Mouse (Mus musculus): ENCODE results near the gene Tomm20.

The Tomm20 gene

GRCm38 (mm10) chr8:126961516-126961915, 15.9 kb upstream of the Tomm20 start:
- DNase-seq, result no peak

DNA sequence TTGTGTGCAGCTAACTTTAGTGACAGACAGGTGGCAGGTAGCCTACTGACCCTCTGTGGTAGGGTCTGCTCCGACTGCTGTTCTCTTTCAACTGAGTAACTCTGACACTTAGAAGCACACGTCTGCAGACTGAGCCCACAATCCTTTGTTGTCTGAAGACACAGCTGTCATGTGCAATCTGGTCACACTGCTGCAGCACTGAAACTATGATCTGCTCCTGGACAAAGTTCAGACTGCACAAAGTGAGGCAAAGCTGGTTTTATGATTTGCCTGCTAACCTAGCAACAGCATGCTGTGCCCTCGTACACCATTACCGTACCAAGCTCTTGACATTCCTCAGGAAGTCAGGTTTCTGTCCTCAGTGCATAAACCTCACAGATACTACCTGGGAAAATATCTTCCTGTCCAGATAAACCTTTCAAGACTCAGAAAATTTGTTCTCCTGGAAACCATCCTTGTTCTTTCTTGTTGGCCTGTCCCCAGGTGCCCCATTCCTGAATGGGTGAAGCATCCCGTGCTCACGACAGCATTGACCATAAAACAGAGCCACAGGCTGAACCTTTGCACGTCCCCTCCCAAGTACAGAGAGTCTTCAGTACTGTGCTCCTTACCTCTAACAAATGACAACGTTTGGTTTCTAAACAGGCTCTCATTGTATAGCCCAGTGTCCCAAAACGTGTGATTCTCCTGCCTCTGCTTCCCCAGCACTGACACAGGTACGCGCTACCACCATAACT, 6.4 kb upstream of the Tomm20 start:
- DNase-seq, result no peak

GRCm38 (mm10) chr8:126949527-126949926, 3.9 kb upstream of the Tomm20 start:
- DNase-seq, result no peak

- DNase-seq, result peak; percentile 18 to 23
Observed at GRCm38 (mm10) chr8:126946444-126946843, 800 bp upstream of the Tomm20 start.

GRCm38 (mm10) chr8:126944781-126945691, 608 bp downstream of the Tomm20 start:
- peak; percentile 66 to 75 for DNase-seq

DNA sequence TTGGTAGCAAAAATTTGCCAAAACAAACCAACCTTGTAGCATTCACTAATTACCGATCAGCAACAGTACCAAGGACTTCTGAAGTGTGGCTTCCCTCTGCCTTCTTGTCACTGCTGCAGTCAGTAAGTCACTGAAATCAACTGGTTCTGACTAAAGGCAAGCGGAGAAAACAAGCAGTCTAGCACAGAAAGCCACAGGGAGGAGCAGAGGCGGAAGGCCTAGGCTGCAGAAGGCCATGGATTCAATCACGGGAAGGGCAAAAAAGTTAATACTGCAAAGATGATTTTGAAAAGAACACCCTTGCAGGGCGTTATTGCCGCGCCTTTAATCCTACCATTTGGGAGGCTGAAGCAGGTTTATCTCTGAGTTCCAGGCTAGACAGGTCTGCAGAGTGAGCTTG, 2.1 kb downstream of the Tomm20 start:
- no peak for DNase-seq

DNA sequence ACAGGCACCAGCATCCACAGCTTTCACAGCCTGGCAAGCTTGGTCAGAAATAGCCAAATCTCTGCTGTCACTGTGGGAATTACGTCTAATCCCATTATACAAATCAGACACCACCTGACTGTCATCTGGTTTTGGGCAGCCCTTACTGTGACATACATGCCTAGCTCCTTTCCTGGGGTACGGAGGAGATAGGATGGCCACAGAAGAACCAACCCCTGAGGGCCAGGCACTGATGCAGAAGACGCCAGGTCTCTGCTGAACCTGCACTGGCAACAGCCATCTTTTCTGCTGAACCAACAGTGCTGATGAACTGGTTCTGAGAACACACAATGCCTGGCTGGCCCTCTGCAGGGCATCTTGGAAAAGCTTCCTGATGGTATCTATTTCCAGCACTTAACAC, 8.3 kb downstream of the Tomm20 start:
- no peak for DNase-seq

- DNase-seq, result peak; percentile 33 to 42
Observed at GRCm38 (mm10) chr8:126935932-126936331, 9.7 kb downstream of the Tomm20 start.

- no peak for DNase-seq
Observed at GRCm38 (mm10) chr8:126935387-126935786, 10.3 kb downstream of the Tomm20 start.

- DNase-seq, result no peak
Observed at GRCm38 (mm10) chr8:126932656-126933055, 13.0 kb downstream of the Tomm20 start.

- no peak for DNase-seq
Observed at GRCm38 (mm10) chr8:126932249-126932648, 13.4 kb downstream of the Tomm20 start.

GRCm38 (mm10) chr8:126931720-126932119, 13.9 kb downstream of the Tomm20 start:
- no peak for DNase-seq

- DNase-seq, result peak; percentile 80 to 89
Observed at GRCm38 (mm10) chr8:126929607-126930161, 16.0 kb downstream of the Tomm20 start.

DNA sequence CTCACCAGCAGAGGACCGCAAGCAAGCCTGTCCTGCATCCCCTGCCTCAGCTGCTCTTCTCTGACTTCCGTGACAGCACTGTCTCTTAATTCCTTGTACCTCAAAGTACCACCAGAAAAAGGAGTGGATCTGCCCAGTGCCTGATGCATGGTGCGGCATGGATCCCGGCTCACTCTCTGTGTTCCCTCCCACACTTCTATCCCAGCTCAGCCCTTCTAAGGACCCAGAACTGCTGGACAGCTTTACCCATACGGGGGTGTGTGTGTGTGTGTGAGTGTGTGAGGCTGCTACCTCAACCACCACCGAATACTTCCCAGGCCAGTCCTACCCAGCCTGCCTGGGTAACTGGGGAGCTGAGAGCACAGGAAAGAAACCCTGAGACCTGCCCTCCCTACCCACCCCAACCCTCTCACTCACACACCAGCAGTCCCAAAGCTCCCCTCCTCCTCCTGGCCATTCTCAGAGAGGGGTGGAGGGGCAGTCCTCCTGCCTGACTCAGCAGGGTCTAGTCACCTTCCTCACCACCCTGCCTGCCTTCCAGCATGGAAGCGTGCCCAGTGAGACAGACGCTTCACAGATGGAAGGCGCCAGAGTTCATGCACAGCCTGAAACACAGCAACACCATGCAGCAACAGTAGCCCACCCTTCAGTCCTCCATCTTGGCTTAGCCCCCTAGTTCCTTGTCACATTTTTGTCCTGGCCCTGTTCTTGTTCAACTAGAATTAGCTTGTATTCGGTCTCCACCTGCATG, 16.7 kb downstream of the Tomm20 start:
- DNase-seq, result peak; percentile 61 to 73

- no peak for DNase-seq
Observed at GRCm38 (mm10) chr8:126928028-126928427, 17.6 kb downstream of the Tomm20 start.

- peak; percentile 27 to 41 for DNase-seq
Observed at GRCm38 (mm10) chr8:126927058-126927457, 18.6 kb downstream of the Tomm20 start.

DNA sequence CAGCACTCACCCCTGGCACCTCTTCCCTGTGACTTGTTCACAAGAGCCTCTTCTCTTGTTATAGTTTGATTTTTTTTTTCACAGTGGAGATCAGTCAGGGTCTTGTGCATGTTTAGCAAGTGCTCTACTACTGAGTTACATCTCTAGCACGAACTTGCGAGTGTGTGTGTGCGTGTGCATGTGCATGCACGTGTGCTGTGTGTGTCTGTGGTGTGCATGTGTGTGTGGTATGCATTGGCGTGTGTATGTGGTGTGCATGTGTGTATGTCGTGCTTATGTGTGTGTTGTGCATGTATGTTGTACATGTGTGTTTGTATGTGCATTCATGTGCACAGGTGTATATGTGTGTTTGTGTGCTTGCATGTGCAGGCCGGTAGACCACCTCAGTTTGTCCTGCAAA, 22.7 kb downstream of the Tomm20 start:
- DNase-seq, result no peak

GRCm38 (mm10) chr8:126921432-126921831, 24.2 kb downstream of the Tomm20 start:
- no peak for DNase-seq

DNA sequence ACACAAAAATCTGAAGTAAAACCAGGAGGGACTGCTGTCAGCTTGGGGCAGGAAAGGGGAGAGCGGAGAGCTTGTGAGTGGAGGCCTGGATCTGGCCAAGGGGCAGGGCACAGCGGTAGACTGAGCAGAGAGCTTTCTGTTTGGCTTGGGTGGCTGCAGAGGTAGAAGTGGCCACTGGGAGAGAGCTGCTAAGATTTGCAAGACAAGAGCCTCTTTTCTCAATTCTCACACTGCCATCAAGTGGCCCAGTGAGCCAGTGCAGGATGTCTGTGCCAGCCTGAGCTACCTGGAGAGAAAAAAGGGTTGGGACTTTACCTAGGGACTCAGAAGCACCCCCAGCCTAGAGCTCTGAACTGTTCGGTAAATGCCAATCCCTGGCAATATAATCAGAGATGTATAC, 24.8 kb downstream of the Tomm20 start:
- DNase-seq, result peak; percentile 85 to 87

- no peak for DNase-seq
Observed at GRCm38 (mm10) chr8:126920386-126920785, 25.3 kb downstream of the Tomm20 start.

- DNase-seq, result no peak
Observed at GRCm38 (mm10) chr8:126919703-126920102, 25.9 kb downstream of the Tomm20 start.

GRCm38 (mm10) chr8:126919255-126919654, 26.4 kb downstream of the Tomm20 start:
- DNase-seq, result no peak

DNA sequence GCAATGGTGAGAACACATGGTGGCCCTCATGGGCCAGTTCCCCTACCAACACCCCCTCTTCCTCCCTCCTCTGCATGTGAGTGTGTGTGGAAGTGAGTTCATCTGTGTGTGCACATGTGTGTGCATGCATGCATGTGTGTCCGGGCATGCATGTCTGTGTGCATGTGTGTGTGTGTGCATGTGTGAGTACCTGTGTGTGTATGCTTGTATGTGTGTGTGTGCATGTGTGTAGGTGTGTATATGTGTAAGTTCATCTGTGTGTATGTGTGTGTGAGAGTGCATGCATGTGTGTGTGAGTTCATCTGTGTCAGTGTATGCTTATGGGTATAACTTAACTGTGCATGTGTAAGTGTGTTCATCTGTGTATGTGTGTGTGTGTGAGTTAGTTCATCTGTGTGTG, 27.3 kb downstream of the Tomm20 start:
- DNase-seq, result no peak

Measured in cerebellum, postnatal 10 days (tissue).